Mouse (Mus musculus): ENCODE measurements at regions not wholly inside any gene's neighbourhood (a gene's known extent, or its start where the extent isn't known, plus 50 kb on each side); places are given as distances from the start of the nearest gene placed in this dataset.
A peak's percentile ranks its signal among the peaks of the same experiment; 100 is the strongest.

- DNase-seq = no peak
Observed at GRCm38 (mm10) chr16:26860566-26860965, 130.9 kb downstream of the Gmnc start.

DNA sequence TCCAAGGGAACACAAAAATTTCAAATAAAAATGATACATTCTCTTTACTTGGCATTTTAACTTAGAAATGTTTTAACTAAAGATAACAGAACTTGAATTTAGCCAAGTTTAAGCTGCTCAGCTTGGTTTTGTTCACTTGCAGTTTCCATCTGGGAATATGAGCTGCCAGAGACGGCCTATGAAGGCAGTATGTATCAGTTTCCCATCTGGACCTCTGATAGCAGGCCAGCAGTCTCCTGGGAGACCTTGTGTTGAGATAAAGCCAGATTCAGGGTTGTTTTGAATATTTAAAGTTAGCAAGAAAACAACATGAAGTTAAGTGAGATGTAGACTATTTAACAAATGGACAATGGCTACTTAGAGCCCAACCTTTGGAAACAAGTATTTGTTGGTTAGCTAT lies 142.3 kb downstream of the Gmnc start:
- no peak for DNase-seq

DNA sequence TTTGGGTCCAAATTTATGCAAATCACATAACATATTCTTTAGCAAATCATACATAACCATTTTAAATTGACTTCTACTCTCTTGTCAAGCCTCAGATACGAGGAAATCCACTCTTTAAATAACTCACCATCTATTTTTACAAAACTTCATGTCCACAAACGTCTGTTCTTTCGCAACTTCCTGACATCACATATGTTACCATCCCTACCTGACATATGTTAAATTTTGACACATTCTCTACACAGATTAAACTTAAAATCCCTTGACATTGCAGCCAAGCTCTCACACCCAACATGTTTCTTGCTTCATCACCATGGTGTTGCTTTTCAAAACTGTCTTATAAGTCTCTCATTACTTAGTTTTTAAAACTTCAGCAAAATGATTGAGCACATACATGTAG lies 164.4 kb downstream of the Gmnc start:
- DNase-seq = no peak

- DNase-seq = peak; percentile 58 to 69
Observed at GRCm38 (mm10) chr16:26811201-26811600, 180.3 kb downstream of the Gmnc start.

DNA sequence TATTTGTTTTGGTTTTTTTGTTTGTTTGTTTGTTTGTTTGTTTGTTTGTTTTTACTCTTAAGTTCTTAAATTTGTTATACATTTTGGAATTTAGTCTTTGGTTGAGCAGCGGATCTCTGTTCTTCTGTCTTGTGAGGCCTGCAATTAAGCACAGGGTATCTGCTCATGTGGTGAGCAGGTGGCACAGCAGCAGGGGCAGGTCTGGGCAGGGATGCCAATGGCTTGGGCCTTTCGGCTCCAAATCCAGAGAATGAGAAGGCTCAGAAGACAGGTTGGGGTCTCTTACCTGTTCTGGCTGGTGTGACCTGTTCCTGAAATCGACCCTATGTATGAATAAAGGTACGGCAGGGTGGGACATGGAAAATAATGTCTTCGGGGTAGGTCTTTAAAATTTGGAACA lies 186.0 kb downstream of the Gmnc start:
- DNase-seq = no peak

DNA sequence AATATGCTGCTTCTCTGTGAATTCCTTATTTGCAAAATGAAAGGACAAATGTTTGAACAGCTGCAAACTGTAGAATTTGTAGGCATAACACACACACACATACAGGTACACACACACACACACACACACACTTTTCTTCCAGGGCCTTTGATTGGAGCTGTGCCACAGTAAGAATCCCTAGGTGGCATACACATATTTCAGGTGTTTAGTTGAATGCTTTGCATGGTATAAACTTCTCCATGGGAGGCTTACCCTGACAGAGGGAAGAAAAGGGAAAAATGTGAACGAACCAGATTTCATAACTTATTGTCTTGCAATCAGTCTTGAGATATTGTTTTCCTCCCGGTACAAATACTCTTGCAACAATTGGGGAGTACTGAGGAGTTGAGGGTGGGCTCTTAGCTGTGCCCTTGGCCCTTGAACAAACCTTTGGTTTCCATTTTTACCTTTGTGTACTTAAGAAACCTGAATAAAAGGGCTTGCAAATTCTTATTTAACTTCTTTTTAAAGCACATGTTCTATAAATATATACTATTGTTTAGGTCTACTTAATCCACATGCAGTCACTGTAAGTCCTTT lies 204.3 kb downstream of the Gmnc start:
- DNase-seq = no peak

- DNase-seq = no peak
Observed at GRCm38 (mm10) chr16:26782331-26782730, 200.8 kb downstream of the Il1rap start.

Measured in B cell, adult 2 months (primary cell).